Mouse (Mus musculus) G1E (cell line): ENCODE results near the gene Acot6. TPM values are rescaled to one million over a fixed set of nuclear protein-coding genes. Genes with fewer than 3 reads are reported as not detected.

Experiments
- ATAC-seq: 2 replicates; pipeline ENCODE4 v1.8.0; 2016; ENCODE audit warnings: mild to moderate bottlenecking; ENCODE audit not compliant: insufficient number of reproducible peaks, poor library complexity, low FRiP score, severe bottlenecking; ENCODE audit errors: extremely low read depth
- DNase-seq: peaks from one replicate; pipeline ENCODE4 v3.0.0; 2012; ENCODE audit warnings: low spot score
- H3K27me3 ChIP-seq: 2 replicates; pipeline ENCODE4 v1.6.1; 2012; ENCODE audit warnings: mild to moderate bottlenecking, low read length, inconsistent platforms; ENCODE audit not compliant: insufficient read depth
- H3K36me3 ChIP-seq: replicated peaks from 2 replicates; pipeline ENCODE3; 2012; ENCODE audit warnings: mild to moderate bottlenecking, inconsistent platforms
- H3K4me1 ChIP-seq: 2 replicates; pipeline ENCODE4 v1.6.1; 2012; ENCODE audit warnings: low read depth, low read length, inconsistent platforms, mixed read lengths; ENCODE audit not compliant: insufficient read depth
- H3K4me3 ChIP-seq: 2 replicates; pipeline ENCODE4 v1.5.1; 2012; ENCODE audit warnings: low read depth, mild to moderate bottlenecking, inconsistent platforms, low read length, moderate library complexity, mixed read lengths
- H3K9me3 ChIP-seq: replicated peaks from 2 replicates; pipeline ENCODE4 v1.6.1; 2012; ENCODE audit warnings: inconsistent platforms
- CTCF ChIP-seq: IDR thresholded peaks from 2 replicates; pipeline ENCODE4 v1.5.1; 2012; ENCODE audit warnings: low read depth, low read length, inconsistent platforms, mixed read lengths
- GATA1 ChIP-seq: IDR thresholded peaks from 2 replicates; pipeline ENCODE4 v1.6.1; 2012; ENCODE audit warnings: borderline replicate concordance, low read length, inconsistent platforms, mixed read lengths
- GATA2 ChIP-seq: IDR thresholded peaks from 2 replicates; pipeline ENCODE4 v1.6.1; 2012; ENCODE audit warnings: low read depth, low read length, inconsistent platforms, borderline replicate concordance
- POLR2AphosphoS5 ChIP-seq: IDR thresholded peaks from 2 replicates; pipeline ENCODE4 v1.6.1; 2012; ENCODE audit warnings: low read depth, low read length, inconsistent platforms; ENCODE audit not compliant: insufficient replicate concordance
- TAL1 ChIP-seq: conservative IDR thresholded peaks from 2 replicates; pipeline ENCODE4 v1.6.1; 2012; ENCODE audit warnings: low read depth, low read length, inconsistent platforms, mixed read lengths
- polyA plus RNA-seq: library from polyadenylated mRNA; stranded (reverse); fragments of >175 nt; gene quantifications from 2 replicates; pipeline ENCODE4 v1.2.3, GENCODE M21; 2012
- total RNA-seq, 2 experiments: library from RNA; stranded (forward) in 1 of 2; stranded (reverse) in 1 of 2; fragments of 200-1000 nt in 1 of 2; fragments of >200 nt in 1 of 2; fragmentation: Nextera tagmentation in 1 of 2; gene quantifications; 2 replicates each; pipeline ENCODE4 v1.2.3; 2014 to 2017

Acot6 gene
- total and polyA plus RNA-seq, 3 experiments: 0.33 TPM; not detected in 2

- H3K36me3 ChIP-seq: no peaks in the 10 kb centered on the region
- H3K27me3 ChIP-seq: peaks cover 28% of the 10 kb centered on the region
- TF ChIP-seq TAL1 (no peak), CTCF (no peak), POLR2AphosphoS5 (no peak)
- DNase-seq (no peak), ATAC-seq (peak; percentile 28; the same call in 1 of the 2 replicates)
- no peaks in the 10 kb centered on the region for H3K9me3 ChIP-seq
- H3K4me3 ChIP-seq: no peak overlapping the region
- H3K4me1 ChIP-seq: peaks cover 10% of the 10 kb centered on the region
Observed at GRCm38 (mm10) chr12:84129931-84130330, 29.5 kb downstream of the Acot6 start.

GRCm38 (mm10) chr12:84132265-84132664 is 31.8 kb downstream of the Acot6 start:
- no peak for DNase-seq

GRCm38 (mm10) chr12:84137131-84137530 is 36.7 kb downstream of the Acot6 start:
- Histone ChIP-seq H3K4me3 (no peak overlapping the region), H3K27me3 (peaks cover 39% of the 10 kb centered on the region), H3K36me3 (no peaks in the 10 kb centered on the region), H3K4me1 (peaks cover 5% of the 10 kb centered on the region; the same call in 1 of the 2 replicates), H3K9me3 (no peaks in the 10 kb centered on the region)
- TF ChIP-seq CTCF: no peak
- no peak for TF ChIP-seq POLR2AphosphoS5
- no peak for TF ChIP-seq TAL1
- TF ChIP-seq GATA1: no peak
- TF ChIP-seq GATA2: no peak
- ATAC-seq: no peak
- DNase-seq: no peak

More at GRCm38 (mm10) chr12:84132265-84132664, 31.8 kb downstream of the Acot6 start:
- Histone ChIP-seq H3K4me1 (peaks cover 10% of the 10 kb centered on the region), H3K36me3 (no peaks in the 10 kb centered on the region), H3K4me3 (no peak overlapping the region), H3K27me3 (peaks cover 32% of the 10 kb centered on the region), H3K9me3 (no peaks in the 10 kb centered on the region)
- TF ChIP-seq GATA1 (no peak), TAL1 (no peak), GATA2 (no peak), CTCF (peak; percentile 79), POLR2AphosphoS5 (no peak)
- no peak for ATAC-seq

DNA sequence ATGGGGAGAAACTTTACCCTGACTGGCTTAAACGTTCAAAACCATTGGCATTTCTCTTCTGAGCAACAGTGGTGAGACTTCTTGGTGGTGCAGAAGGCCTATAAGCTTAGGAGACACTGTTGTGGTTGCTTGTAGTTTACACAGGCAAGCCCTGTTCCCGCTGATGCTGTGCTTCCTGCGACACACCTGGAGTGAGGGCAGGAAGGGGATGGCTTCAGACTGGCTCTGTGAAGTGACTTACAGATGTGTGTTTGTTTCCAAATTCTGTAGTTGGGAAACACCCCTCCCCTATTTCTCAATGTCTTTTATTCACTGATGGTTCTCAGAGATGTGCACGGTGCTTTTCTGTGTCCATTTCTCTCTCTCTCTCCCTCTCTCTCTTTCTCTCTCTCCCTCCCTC is 39.7 kb downstream of the Acot6 start:
- H3K9me3 ChIP-seq: no peaks in the 10 kb centered on the region
- peaks cover 41% of the 10 kb centered on the region for H3K27me3 ChIP-seq
- H3K4me1 ChIP-seq: peaks cover 5% of the 10 kb centered on the region; the same call in 1 of the 2 replicates
- H3K4me3 ChIP-seq: no peak overlapping the region
- no peaks in the 10 kb centered on the region for H3K36me3 ChIP-seq
- ATAC-seq (no peak), DNase-seq (no peak)
- TF ChIP-seq POLR2AphosphoS5 (no peak), GATA2 (no peak), GATA1 (no peak), TAL1 (no peak), CTCF (no peak)

- H3K36me3 ChIP-seq: no peaks in the 10 kb centered on the region
- TF ChIP-seq CTCF: no peak
- no peak for TF ChIP-seq GATA1
- TF ChIP-seq GATA2: no peak
- no peak for TF ChIP-seq POLR2AphosphoS5
- no peak for TF ChIP-seq TAL1
- H3K4me1 ChIP-seq: peaks cover 11% of the 10 kb centered on the region
- H3K27me3 ChIP-seq: peaks cover 37% of the 10 kb centered on the region
- DNase-seq (no peak), ATAC-seq (no peak)
- H3K9me3 ChIP-seq: no peaks in the 10 kb centered on the region
- H3K4me3 ChIP-seq: no peak overlapping the region
Observed at GRCm38 (mm10) chr12:84141271-84141670, 40.8 kb downstream of the Acot6 start.

DNA sequence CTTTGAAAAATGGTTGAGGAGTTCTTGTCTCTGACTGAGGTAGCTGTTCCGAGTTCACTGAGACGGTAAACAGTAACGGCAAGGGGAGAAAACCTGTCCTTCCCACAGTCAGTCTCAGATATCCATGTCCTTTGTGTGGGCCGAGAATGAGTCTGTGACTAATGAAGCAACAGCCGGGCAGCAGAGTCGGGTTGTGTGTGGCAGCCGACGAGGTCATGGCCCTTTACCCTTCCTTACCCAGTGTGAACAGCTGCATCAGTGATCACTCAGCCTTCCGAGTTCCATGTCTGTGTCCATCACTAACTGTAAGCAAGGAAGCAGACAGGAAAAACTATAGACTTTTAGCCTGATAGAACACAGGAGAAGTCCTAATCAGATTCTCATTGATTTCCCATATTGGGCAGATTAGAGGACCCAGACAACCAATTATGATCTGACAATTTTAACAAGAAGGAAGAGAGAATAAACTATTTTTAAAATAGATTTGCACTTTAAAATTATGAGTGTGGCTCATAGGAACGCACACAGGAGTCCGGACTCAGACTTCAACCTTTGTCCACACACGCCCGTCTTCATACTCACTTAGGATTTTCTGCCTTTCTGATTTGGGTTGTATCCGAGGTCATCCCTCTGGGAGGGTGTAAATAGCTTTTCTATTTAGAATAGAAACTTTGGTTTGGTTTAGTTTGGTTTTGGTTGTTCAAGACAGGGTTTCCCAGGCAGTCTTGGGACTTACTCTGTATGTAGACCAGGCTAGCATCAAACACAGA is 42.0 kb downstream of the Acot6 start:
- ATAC-seq (no peak), DNase-seq (no peak)
- H3K4me3 ChIP-seq: no peak overlapping the region
- H3K27me3 ChIP-seq: peaks cover 30% of the 10 kb centered on the region
- peaks cover 11% of the 10 kb centered on the region for H3K36me3 ChIP-seq
- peaks cover 22% of the 10 kb centered on the region for H3K4me1 ChIP-seq
- TF ChIP-seq TAL1 (no peak), GATA2 (no peak), CTCF (no peak), POLR2AphosphoS5 (no peak), GATA1 (no peak)
- no peaks in the 10 kb centered on the region for H3K9me3 ChIP-seq

DNA sequence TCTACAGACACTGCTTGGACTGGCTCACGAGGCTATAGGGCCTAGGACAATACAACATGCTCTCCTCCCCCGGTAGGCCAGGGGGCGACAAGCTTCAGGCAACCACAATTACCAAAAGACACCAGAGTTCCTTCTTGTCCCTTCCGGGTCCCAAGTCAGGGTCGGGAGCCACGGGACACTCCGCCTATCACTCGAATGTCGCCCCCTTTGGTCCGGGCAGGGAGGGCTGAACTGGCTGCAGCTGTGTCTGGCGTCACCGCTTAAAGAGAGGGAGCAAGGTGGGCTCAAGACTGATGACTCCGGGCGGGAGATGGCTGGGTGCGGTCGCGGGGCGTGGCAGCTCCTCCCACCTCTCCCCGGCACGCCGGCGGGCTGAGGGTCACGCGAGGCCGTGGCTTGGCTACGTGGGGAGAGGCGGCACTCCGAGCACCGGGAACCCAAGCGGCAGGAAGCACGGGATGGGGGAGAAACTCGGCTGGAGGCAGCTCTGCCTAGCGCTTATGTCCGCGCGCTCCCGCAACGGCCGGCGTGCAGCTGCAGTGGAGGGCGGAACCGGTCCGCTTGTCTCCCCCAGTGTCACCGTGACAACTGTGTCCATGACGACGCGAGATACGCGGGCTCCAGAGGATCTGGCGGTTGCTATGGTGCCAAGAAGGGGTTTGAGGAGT is 47.6 kb downstream of the Acot6 start, which contains the start of gene Pnma1:
Gene Pnma1, minus strand, starts transcription at position 536 of the 668 bp plus-strand sequence.
- Histone ChIP-seq H3K4me3 (peak within 1 kb of the TSS; percentile 71), H3K4me1 (peaks cover 67% of the 10 kb centered on the region), H3K9me3 (no peaks in the 10 kb centered on the region; the same call in 1 of the 2 replicates), H3K27me3 (peaks cover under 1% of the 10 kb centered on the region), H3K36me3 (peaks cover 64% of the 10 kb centered on the region)
- ATAC-seq: no peak
- TF ChIP-seq TAL1: no peak
- 0 out of 2 replicates have a peak, but pooled peaks have one; percentile 34 for TF ChIP-seq POLR2AphosphoS5
- TF ChIP-seq GATA2: no peak
- no peak for TF ChIP-seq GATA1
- TF ChIP-seq CTCF: peak; percentile 12; the same call in 1 of the 2 replicates
- DNase-seq: peak; percentile 68
